Comparison of ENCODE assay signal across 21 mouse cellular contexts in the genomic region with DNA sequence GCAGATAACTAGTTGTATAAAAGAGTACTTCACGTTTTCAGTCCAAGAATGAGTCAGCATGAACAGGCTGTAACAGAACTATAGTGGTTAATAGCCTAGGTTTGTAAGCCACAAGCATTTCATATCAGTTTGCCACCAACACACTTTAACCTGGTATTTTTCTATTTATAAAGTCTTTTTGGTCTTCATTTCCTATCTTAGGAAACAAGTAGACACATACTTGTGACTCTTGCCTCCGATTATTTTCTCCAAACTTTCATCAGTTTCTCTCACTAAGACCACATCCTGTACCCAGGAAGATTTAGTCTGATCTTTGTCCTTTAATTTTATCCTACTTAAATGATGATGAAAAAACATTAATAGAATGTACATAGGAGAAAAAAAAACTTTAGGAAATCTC. TPM values are rescaled to one million over a fixed set of nuclear protein-coding genes. Genes with fewer than 3 reads are reported as not detected.
"Had no signal": no experiment of that assay in that cellular context is flagged by ENCODE, and none has a peak within 500 bp of the region (broad histone marks: within the 10 kb centered on the region; RNA-seq: fewer than 3 reads in every experiment).

No protein-coding gene starts in this region.

- H3K4me3 ChIP-seq: neural tube, embryonic 13.5 days; neural tube, embryonic 15.5 days; stomach, embryonic 15.5 days had no signal

- H3K9me3 ChIP-seq: neural tube, embryonic 13.5 days; neural tube, embryonic 15.5 days; stomach, embryonic 15.5 days had no signal

- H3K36me3 ChIP-seq: neural tube, embryonic 13.5 days; neural tube, embryonic 15.5 days; stomach, embryonic 15.5 days had no signal

- H3K9ac ChIP-seq: neural tube, embryonic 13.5 days; neural tube, embryonic 15.5 days; stomach, embryonic 15.5 days had no signal

- H3K4me1 ChIP-seq: neural tube, embryonic 13.5 days; neural tube, embryonic 15.5 days; stomach, embryonic 15.5 days had no signal

- DNase-seq: retina, postnatal 1 day; right cerebral cortex, adult 18-20 months; right cerebral cortex, postnatal 14 days; right cerebral cortex, postnatal 25 days; right cerebral cortex, postnatal 4 days; spleen, adult 18-20 months; thymus, adult 18-20 months; thymus, adult 2 months; thymus, postnatal 14 days; thymus, postnatal 25 days; thymus, postnatal 36 days; thymus, postnatal 4 days had no signal

- H3K27me3 ChIP-seq: neural tube, embryonic 13.5 days; neural tube, embryonic 15.5 days; stomach, embryonic 15.5 days had no signal

- H3K27ac ChIP-seq: neural tube, embryonic 13.5 days; neural tube, embryonic 15.5 days; stomach, embryonic 15.5 days; stomach, postnatal 0 days had no signal

RNA-seq across cellular contexts. Expression of gene Gabrg1, which starts 23.7 kb away (rescaled TPM):
- total RNA-seq: neutrophil, adult 5-6 weeks had no signal
- polyA plus RNA-seq: small intestine, adult 2 months; spleen, adult 2 months; stomach, postnatal 0 days; testis, adult 2 months; thymus, adult 2 months; urinary bladder, adult 2 months had no signal
